Mouse (Mus musculus) MEL-GATA-1-ER (cell line): Measurements from ENCODE around the gene Pofut1.

Experiments used
- DNase-seq: peaks from one replicate; pipeline ENCODE4 v3.0.0-alpha.2; 2012; ENCODE audit warnings: low read depth; ENCODE audit errors: extremely low read depth

The Pofut1 gene

DNA sequence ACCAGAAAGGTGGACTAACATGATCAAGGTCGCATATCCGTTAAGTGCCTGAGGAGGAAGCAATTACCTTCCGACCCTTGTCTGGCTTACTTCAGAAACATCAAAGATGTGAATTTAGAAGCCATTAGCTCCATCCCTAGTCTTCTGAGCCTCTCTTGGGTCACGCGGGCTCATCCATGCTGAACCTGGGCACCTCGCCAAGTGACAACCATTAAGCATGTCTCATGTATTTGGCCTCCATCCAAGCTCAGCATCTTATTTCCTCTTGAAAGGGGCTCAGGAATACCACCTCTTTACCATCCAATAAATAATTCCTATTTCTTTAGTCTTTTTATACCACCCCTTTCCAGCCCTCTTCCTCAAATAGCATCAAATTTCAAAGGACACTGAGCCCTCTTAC, 46.5 kb downstream of the Pofut1 start:
- no peak for DNase-seq

DNA sequence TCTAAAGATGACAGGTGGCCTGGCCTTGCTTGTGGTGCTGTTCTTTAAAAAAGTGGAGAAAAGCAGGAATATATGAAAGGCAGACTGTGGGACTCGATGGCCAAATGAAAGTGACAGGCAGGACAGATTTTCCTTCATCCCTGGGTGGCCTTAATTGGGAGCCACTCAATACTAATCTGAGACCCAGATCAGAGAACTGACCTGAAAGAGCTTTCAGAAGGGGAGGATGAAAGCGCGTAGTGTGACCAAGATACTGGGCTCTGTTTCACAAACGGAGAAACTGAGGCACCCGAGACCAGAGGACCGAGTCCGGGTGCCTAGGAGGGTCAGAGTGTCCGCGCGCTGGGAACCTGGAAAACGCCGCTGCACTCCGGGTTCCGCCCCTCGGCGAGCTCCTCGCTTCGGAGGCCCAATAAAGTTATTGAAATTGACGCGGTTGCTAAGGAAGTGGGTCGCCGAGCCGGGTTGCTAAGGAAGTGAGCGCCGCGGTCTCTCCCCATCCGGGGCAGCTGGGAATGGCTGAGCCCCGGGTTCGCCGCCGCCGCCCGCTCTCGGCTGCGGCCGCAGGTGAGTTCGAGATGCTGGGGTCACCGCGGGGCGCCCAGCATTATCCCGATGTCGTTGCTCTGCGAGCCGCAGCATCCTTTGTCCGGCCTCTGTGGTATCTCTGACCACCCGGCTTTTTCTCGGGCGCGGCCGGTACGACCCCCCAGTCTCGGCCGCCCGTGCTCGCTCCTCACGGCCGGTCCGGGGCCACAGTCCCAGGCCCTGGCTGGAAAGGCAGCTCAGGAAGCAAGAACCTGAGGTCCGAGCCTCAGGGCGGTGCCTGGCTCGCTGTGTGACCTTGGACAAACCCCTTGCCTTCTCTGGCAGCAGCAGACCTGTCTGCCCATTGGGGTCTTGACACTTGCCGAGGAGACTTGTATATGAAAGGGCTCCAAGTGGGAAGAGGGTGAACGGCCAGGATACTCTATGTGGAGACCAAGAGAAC, 49.9 kb downstream of the Pofut1 start, which contains the start of gene Kif3b:
Gene Kif3b, plus strand, starts transcription at position 476 of the 991 bp plus-strand sequence.
- DNase-seq = peak; percentile 77

DNA sequence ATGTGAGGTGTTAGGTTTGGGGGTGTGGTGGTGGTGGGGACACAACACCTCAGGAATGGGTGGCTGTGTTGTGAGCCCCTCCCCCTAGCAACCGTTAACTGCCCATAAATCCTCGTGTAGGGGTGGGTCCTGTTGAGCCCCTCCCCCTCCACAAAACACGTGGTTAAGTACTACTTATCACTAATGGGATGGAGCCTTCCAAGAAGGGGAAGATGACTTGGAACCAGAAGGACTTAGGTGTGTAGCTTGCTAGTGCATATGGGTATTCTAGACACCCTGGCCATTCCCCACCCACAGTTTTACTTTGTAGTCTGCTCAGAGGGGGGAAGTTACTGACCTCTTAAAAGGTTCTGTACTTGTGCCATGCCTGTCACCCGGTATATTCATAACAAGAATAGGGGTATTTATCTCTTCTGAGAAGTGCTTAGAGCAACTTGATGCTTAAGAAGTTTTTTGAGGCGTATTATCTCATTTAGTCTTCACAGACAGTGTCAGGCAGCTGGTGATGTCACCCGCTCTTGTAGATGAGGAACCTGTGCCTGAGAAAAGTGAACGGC, 51.0 kb downstream of the Pofut1 start:
- DNase-seq = peak; percentile 95

DNA sequence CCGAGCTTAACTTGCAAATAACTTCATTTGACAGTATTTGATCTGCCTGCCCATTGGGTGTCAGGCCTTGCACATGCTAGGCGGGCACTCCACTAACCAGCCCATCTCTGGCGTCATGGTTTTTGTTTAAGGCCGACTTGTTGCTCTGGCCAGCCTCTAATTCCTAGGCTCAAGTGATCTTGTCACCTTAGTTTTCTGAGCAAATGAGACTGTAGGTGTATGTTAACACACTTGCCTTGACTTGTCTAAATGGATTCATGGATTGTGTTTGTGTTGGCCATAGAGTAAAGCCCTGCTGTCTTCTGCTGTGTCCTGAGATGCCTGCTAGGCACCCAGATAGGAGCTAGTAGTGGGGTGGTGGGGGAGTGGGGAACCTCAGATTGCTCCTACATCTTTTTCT, 53.9 kb downstream of the Pofut1 start:
- DNase-seq = no peak

DNA sequence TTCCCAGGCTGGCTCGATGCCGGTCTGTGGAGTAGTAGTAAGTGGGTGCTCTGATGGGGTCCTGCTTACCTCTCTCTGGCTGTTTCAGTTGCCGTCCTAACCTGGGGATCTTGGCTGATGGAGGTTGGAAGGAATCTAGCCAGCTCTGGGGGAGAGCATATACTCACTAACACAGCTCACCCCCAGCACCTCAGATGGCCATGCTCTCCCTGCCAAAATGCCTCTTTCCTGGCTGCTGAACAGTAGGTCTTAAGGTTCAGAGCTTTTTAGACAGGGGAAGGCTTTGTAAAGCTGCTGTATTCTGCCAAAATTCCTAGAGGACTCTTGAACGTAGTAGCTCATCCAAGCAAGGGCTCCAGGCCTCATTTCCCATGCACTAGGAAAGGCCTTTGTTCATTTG, 56.4 kb downstream of the Pofut1 start:
- DNase-seq = no peak

DNA sequence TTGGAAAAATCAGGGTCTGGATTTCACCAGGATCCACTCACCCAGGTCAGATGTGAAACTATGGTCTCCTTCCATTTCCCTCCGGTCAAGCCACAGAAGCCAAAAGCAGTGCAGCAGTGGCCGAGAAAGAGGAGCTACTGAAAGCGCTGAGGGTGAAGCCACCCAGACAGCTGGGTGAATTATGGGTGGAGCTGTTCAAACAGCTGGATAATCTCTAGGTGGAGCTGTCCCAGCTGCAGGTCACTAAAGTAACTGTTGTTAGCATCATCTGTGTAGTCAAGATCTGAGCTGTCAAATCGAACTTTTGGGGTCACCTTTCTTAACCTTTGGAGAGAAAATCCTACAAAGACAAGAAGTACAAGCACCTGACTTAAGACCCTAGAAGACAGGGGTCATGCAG, 57.1 kb downstream of the Pofut1 start:
- DNase-seq = peak; percentile 50

DNA sequence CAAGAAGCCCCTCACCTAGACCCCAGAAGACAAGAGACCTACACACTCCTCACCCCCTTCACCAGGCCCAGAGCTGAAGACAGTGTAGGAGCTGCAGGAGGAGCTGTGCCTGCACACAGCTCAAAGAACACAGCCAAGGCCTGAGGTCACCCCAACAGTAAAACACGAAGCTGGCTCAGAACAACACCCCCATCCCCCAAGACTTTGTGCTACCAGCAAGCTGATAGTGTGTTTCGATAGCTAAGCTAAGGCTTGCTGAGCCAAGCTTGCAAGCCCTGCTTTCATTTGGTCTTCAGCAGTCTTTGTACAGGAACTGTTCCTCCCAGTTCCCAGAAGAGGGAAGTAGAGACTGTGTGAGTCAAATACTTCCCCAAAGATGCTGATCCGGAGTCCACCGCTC, 57.5 kb downstream of the Pofut1 start:
- DNase-seq = peak; percentile 97

DNA sequence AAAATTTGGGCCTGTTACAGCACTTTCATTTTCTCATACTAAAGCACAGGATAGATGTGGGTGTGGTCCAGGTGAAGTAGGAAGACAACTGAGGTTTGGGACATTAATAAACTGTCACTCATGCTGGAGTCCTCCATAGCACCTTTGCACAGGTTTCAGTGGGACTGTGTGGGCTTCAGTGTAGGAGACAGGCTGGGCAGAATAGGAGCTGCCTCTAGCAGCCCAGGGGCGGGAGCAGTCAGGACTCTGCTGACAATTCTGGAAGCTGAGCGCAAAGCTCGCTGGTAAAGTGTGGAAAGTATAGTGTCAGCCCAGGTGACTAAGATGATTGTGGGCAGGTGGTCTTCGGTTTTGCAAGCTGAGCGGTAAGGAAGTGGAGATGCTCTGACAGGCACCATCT, 59.8 kb downstream of the Pofut1 start:
- DNase-seq = no peak

DNA sequence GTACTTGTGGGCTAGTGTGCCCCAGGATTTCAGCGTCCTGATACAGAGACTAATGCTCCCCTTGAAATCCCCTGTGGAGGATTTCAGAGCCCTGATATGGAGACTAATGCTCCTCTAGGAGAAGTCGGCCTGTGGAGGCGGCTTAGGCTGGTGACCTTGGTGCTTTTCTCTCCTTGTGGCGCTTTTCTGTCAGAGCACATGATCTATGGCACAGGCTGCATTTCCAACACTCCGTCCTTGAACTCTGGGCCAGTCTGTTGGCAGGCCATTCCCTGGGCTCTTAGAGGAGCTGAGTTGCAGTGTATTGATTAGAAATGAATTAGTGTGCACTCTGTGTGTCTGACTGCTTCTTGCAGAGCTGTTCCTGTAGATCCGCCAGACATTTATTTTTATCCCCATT, 63.9 kb downstream of the Pofut1 start:
- DNase-seq = no peak

DNA sequence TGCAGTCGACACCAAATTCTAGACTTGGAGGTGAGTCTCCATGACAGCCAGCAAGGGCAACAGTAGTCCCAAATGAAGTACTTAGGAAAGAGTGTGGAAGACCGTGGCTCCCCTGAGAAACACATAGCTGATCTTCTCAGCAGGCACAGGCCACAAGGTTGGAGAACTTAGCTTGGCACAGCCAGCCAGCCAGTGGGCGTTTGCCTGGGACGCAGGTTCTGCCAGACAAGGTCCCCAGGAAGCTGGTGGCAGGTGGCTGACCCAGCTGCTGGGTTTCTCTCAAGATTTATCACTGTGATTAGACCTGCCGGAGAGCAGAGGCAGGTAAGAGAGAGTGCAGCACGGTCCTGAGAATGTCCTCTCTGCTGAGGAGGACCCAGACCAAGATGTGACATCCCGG, 67.3 kb downstream of the Pofut1 start:
- no peak for DNase-seq

DNA sequence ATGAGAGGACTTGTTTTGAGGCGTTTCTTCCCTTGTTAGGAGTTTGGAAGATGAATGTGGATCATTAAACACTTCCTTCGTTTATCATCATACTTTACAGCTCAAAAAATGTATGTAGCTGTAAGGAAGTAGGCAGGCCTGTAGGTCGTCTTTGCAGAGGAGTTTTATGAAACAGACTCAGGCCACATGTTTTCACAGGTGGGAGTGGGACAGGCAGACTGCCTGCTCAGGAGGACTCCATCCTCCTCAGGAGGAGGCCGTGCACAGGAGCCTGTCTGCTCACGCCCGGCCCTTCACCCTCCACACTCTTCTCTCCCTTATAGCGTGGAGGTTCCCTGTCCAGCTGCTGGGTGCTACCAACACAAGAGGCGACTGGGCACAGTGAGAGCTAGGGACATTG, 67.8 kb downstream of the Pofut1 start:
- DNase-seq = no peak

DNA sequence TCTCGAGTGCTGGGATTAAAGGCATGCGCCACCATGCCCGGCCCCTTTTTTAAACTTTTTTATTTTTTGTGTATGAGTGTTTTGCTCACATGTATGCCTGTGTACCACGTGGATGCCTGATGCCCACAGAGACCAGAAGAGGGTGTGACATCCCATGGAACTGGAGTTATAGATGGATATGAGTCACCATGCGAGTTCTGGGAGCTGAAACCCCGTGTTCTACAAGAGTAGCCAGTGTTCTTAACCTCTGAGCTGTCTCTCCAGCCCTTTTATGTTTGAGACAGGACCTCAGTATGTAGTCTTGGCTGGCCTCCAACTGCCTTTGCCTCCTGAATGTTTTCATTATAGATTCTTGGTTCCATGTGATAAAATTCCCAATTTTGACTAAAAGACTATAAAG, 68.9 kb downstream of the Pofut1 start:
- DNase-seq = no peak

DNA sequence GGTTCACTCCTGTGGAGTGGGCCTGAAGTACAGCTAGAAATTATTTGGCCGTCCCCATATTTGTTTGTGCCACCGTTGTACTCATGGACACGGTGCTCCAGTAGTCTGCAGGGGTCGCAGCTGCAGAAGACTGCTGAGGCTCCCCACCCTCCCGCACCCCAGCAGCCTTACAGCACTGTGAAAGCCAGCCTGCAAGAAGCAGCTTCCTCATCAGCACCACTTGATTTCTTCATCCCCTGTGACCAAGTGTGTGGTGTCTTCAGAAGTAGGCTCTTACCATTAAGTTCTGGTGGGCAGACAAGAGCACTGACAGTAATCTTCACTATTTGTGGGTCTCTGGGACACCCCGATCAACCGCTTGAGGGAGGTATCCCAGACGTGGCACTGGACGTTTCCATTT, 71.6 kb downstream of the Pofut1 start:
- DNase-seq = no peak

DNA sequence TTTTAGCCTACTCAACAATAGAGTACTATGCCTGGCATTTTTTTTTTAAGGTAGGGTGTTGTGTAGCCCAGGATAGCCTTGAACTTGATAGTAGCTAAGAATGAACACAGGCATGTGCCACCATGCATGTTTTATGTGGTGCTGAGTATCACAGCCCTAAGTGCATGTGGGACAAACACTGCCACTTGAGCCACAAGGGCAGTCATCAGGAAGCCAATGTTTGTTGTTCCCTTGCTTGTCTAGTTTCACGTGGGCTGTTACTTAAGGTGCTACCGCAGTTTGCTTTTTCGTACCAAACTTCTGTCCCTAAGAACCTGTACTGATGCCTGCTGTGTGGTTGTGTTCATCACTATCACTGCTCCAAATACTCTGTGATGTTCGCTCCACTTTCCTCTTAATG, 77.1 kb downstream of the Pofut1 start:
- no peak for DNase-seq

DNA sequence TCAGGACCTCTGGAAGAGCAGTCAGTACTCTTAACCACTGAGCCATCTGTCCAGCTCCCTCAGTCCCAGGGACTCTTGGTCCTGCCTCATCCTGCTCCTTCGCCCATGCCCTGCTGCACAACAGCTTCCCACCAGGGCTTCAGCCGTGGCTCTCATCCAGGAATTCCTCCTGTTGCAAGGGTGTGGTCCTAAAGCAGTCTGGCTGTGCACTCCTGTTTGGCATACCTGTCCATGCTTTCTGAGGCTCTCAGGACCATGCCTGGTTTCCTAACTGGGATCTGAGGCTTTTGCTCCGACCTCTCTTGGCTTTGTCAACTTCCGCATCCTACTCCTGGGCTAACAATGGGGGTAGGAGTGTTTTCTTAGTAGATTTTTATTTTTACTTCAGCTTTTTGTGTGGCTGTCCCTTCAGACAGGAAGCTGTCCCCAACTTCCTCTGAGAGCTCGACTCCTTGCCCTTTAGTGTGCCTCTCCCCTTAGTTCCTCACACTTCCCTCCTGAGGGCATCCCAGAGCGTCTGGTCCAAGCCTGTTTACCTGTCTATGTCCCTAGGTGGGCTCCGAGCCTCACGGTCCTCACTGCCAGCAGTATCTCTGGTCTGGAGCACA, 77.8 kb downstream of the Pofut1 start:
- no peak for DNase-seq
